Mouse (Mus musculus): ENCODE data around the gene Usp38.

The Usp38 gene

GRCm38 (mm10) chr8:80961070-80961609 is 53.6 kb downstream of the Usp38 start:
- DNase-seq: no peak

- no peak for DNase-seq
These were observed 55.0 kb downstream of the Usp38 start for GRCm38 (mm10) chr8:80959588-80960268.

GRCm38 (mm10) chr8:80957776-80958175 is 57.0 kb downstream of the Usp38 start:
- DNase-seq: no peak

GRCm38 (mm10) chr8:80952973-80953372 is 61.8 kb downstream of the Usp38 start:
- no peak for DNase-seq

- peak; percentile 21 for DNase-seq
These were observed 62.4 kb downstream of the Usp38 start for GRCm38 (mm10) chr8:80952235-80952915.

GRCm38 (mm10) chr8:80948405-80949183 is 66.1 kb downstream of the Usp38 start:
- no peak for DNase-seq

GRCm38 (mm10) chr8:80943742-80944141 is 71.0 kb downstream of the Usp38 start:
- DNase-seq: no peak

GRCm38 (mm10) chr8:80941621-80942020 is 73.1 kb downstream of the Usp38 start:
- no peak for DNase-seq

- DNase-seq: no peak
These were observed 76.7 kb downstream of the Usp38 start for GRCm38 (mm10) chr8:80937814-80938650.
